ENCODE assay signal across 9 mouse cellular contexts in genomic region chr8:84732996-84733395, GRCm38 (mm10). TPM values are rescaled to one million over a fixed set of nuclear protein-coding genes. Genes with fewer than 3 reads are reported as not detected.
DNase-seq lines count a peak whose midpoint lies in the region; ATAC-seq and TF ChIP-seq lines count a peak whose summit lies in the region.
"Had no signal": no experiment of that assay in that cellular context is flagged by ENCODE, and none has a peak within 500 bp of the region (broad histone marks: within the 10 kb centered on the region; RNA-seq: fewer than 3 reads in every experiment).

No protein-coding gene starts in this region.

- H3K36me3 ChIP-seq in lung, postnatal 0 days (ENCODE audit: insufficient read depth, low read length): no peaks in the 10 kb centered on the region
- no peaks in the 10 kb centered on the region for H3K36me3 ChIP-seq in hindbrain, embryonic 14.5 days (replicated peaks; ENCODE audit: control insufficient read depth, insufficient read depth)
- H3K36me3 ChIP-seq in midbrain, embryonic 16.5 days (ENCODE audit: control insufficient read depth, insufficient read depth, low read length): no peaks in the 10 kb centered on the region

- WGBS in lung, postnatal 0 days: 50% methylated on average over 5 of the region's 6 CpGs
- 57% methylated on average over 6 of the region's 6 CpGs for WGBS in hindbrain, embryonic 14.5 days
- 53% methylated on average over 5 of the region's 6 CpGs for WGBS in midbrain, embryonic 16.5 days

- no peaks in the 10 kb centered on the region for H3K27me3 ChIP-seq in lung, postnatal 0 days (replicated peaks; ENCODE audit: insufficient read depth, low read length)
- H3K27me3 ChIP-seq in hindbrain, embryonic 14.5 days (ENCODE audit: control insufficient read depth, insufficient read depth, low read length): peaks cover 20% of the 10 kb centered on the region
- peaks cover 2% of the 10 kb centered on the region; the same call in 1 of the 2 replicates for H3K27me3 ChIP-seq in midbrain, embryonic 16.5 days (ENCODE audit: control insufficient read depth, insufficient read depth, low read depth, low read length)

- TF ChIP-seq EP300 in lung, postnatal 0 days (IDR thresholded peaks at IDR 0.05): no peak

- peaks cover 40% of the 10 kb centered on the region for H3K4me1 ChIP-seq in lung, postnatal 0 days (ENCODE audit: insufficient read depth, low read depth, low read length)
- H3K4me1 ChIP-seq in hindbrain, embryonic 14.5 days (replicated peaks; ENCODE audit: control insufficient read depth, insufficient read depth, low read length): peaks cover 60% of the 10 kb centered on the region
- H3K4me1 ChIP-seq in midbrain, embryonic 16.5 days (ENCODE audit: control insufficient read depth, insufficient read depth, low read length): peaks cover 29% of the 10 kb centered on the region

- no peak overlapping the region for H3K4me2 ChIP-seq in lung, postnatal 0 days (replicated peaks; ENCODE audit: low read depth, low read length)
- no peak overlapping the region for H3K4me2 ChIP-seq in hindbrain, embryonic 14.5 days (replicated peaks)
- no peak overlapping the region for H3K4me2 ChIP-seq in midbrain, embryonic 16.5 days (ENCODE audit: low read length)

- DNase-seq in gastrocnemius, postnatal 14 days: peak; percentile 32
- no peak for DNase-seq in gastrocnemius, postnatal 36 days
- DNase-seq in lung, adult 18-20 months: peak; percentile 61 to 69
- DNase-seq in lung, postnatal 0 days (ENCODE audit: low spot score): no peak
- no peak for DNase-seq in hindbrain, embryonic 14.5 days (ENCODE audit: low spot score)
- DNase-seq in right cerebral cortex, postnatal 36 days (ENCODE audit: low spot score in 2 of 2): no peak
- DNase-seq in cerebellum, adult 9-11 months: no peak

- ATAC-seq in lung, postnatal 0 days: no peak; the same call in 1 of the 2 replicates
- ATAC-seq in hindbrain, embryonic 14.5 days (ENCODE audit: low FRiP score): no peak
- ATAC-seq in midbrain, embryonic 16.5 days: no peak

- no peak for TF ChIP-seq CTCF in lung, postnatal 0 days (IDR thresholded peaks at IDR 0.05)

- intact Hi-C loops in gastrocnemius, postnatal 14 days (cut with DNase I; ENCODE audit: low total_unique reads): no loop called here
- intact Hi-C loops in gastrocnemius, postnatal 36 days (cut with DNase I): no loop called here

- H3K9me3 ChIP-seq in lung, postnatal 0 days (ENCODE audit: low read length): no peaks in the 10 kb centered on the region
- H3K9me3 ChIP-seq in hindbrain, embryonic 14.5 days (ENCODE audit: control insufficient read depth, low read length): no peaks in the 10 kb centered on the region
- no peaks in the 10 kb centered on the region for H3K9me3 ChIP-seq in midbrain, embryonic 16.5 days (replicated peaks; ENCODE audit: control insufficient read depth, low read length, poor library complexity, severe bottlenecking)

- no peak overlapping the region for H3K4me3 ChIP-seq in lung, postnatal 0 days (ENCODE audit: low read depth, low read length)
- H3K4me3 ChIP-seq in hindbrain, embryonic 14.5 days (replicated peaks; ENCODE audit: low read length): no peak overlapping the region
- no peak overlapping the region for H3K4me3 ChIP-seq in midbrain, embryonic 16.5 days (ENCODE audit: low read depth, low read length)

- no peak overlapping the region for H3K9ac ChIP-seq in lung, postnatal 0 days (replicated peaks; ENCODE audit: low read depth)
- no peak overlapping the region for H3K9ac ChIP-seq in hindbrain, embryonic 14.5 days
- H3K9ac ChIP-seq in midbrain, embryonic 16.5 days (ENCODE audit: low read depth, low read length): 0 out of 2 replicates have a peak overlapping the region, but pooled peaks have one; percentile 23

- H3K27ac ChIP-seq in lung, postnatal 0 days (ENCODE audit: low read length): no peak overlapping the region
- H3K27ac ChIP-seq in hindbrain, embryonic 14.5 days: peak overlapping the region; percentile 83; the same call in 1 of the 2 replicates
- peak overlapping the region; percentile 81; the same call in 1 of the 2 replicates for H3K27ac ChIP-seq in midbrain, embryonic 16.5 days (ENCODE audit: low read length)

RNA-seq across cellular contexts. Expression of gene G430095P16Rik, which starts 10.2 kb away (rescaled TPM):
- total RNA-seq in gastrocnemius, postnatal 14 days (2021): 1 to 10 TPM in 1 of 2 experiments, under 1 TPM in 1; 0.66 to 1.1 TPM
- 1 to 10 TPM in 1 of 2 experiments, not detected in 1; 1.0 TPM for total RNA-seq in gastrocnemius, postnatal 36 days (2021)
- 2.0 and 2.8 TPM in 2 replicates for polyA plus RNA-seq in lung, postnatal 0 days (2015; fragmentation: Nextera tagmentation; extraction: Ambion mirVana)
- polyA plus RNA-seq in hindbrain, embryonic 14.5 days (2014; fragmentation: Nextera tagmentation; extraction: Ambion mirVana): 0.55 and 0.71 TPM in 2 replicates
- 0.80 and 1.1 TPM in 2 replicates for polyA plus RNA-seq in midbrain, embryonic 16.5 days (2015; fragmentation: Nextera tagmentation; extraction: Ambion mirVana)
- total RNA-seq: layer of hippocampus, adult 18-20 months had no signal

RNA-seq across cellular contexts. Expression of gene Lyl1, which starts 31.7 kb away (rescaled TPM):
- total RNA-seq in gastrocnemius, postnatal 14 days (2021): 1 to 10 TPM; 2.7 to 2.9 TPM
- 1 to 10 TPM in 1 of 2 experiments, under 1 TPM in 1; 0.96 to 1.4 TPM for total RNA-seq in gastrocnemius, postnatal 36 days (2021)
- polyA plus RNA-seq in lung, postnatal 0 days (2015; fragmentation: Nextera tagmentation; extraction: Ambion mirVana): 11.6 and 13.9 TPM in 2 replicates
- 3.8 and 5.1 TPM in 2 replicates for polyA plus RNA-seq in hindbrain, embryonic 14.5 days (2014; fragmentation: Nextera tagmentation; extraction: Ambion mirVana)
- 2.2 and 3.1 TPM in 2 replicates for polyA plus RNA-seq in midbrain, embryonic 16.5 days (2015; fragmentation: Nextera tagmentation; extraction: Ambion mirVana)

RNA-seq across cellular contexts. Expression of gene Nacc1, which starts 45.3 kb away (rescaled TPM):
- total RNA-seq in gastrocnemius, postnatal 14 days (2021): 10 to 100 TPM; 25.7 to 33.6 TPM
- total RNA-seq in gastrocnemius, postnatal 36 days (2021): 10 to 100 TPM; 18.1 to 20.1 TPM
- 7.1 and 7.4 TPM in 2 replicates for polyA plus RNA-seq in lung, postnatal 0 days (2015; fragmentation: Nextera tagmentation; extraction: Ambion mirVana)
- 17.8 and 18.1 TPM in 2 replicates for polyA plus RNA-seq in hindbrain, embryonic 14.5 days (2014; fragmentation: Nextera tagmentation; extraction: Ambion mirVana)
- 13.0 and 14.2 TPM in 2 replicates for polyA plus RNA-seq in midbrain, embryonic 16.5 days (2015; fragmentation: Nextera tagmentation; extraction: Ambion mirVana)

RNA-seq across cellular contexts. Expression of gene Trmt1, which starts 46.9 kb away (rescaled TPM):
- 10 to 100 TPM; 26.0 to 36.2 TPM for total RNA-seq in gastrocnemius, postnatal 14 days (2021)
- 10 to 100 TPM; 39.8 to 43.3 TPM for total RNA-seq in gastrocnemius, postnatal 36 days (2021)
- 38.4 and 43.4 TPM in 2 replicates for polyA plus RNA-seq in lung, postnatal 0 days (2015; fragmentation: Nextera tagmentation; extraction: Ambion mirVana)
- polyA plus RNA-seq in hindbrain, embryonic 14.5 days (2014; fragmentation: Nextera tagmentation; extraction: Ambion mirVana): 55.2 and 62.1 TPM in 2 replicates
- 59.0 and 68.1 TPM in 2 replicates for polyA plus RNA-seq in midbrain, embryonic 16.5 days (2015; fragmentation: Nextera tagmentation; extraction: Ambion mirVana)

Comparison
In these comparisons a context has a peak if more than half of its experiments do, and no peak if none do; other contexts are left out.
1. DNase-seq: peak in gastrocnemius, postnatal 14 days (single experiment) and lung, adult 18-20 months (2 of 2); none in gastrocnemius, postnatal 36 days (0 of 2), lung, postnatal 0 days (single experiment), hindbrain, embryonic 14.5 days (single experiment), right cerebral cortex, postnatal 36 days (0 of 2) and cerebellum, adult 9-11 months (single experiment).